Mouse (Mus musculus) stomach, embryonic 14.5 days (tissue): ENCODE measurements at regions not wholly inside any gene's neighbourhood (a gene's known extent, or its start where the extent isn't known, plus 50 kb on each side); places are given as distances from the start of the nearest gene placed in this dataset.

Experiments used
- ATAC-seq: fragments of 200-750 bp; cut with Nextera tagmentation; 2 replicates; pipeline ENCODE4 v1.8.0; 2017; ENCODE audit warnings: low read depth, moderate TSS enrichment; ENCODE audit not compliant: insufficient number of reproducible peaks, insufficient read depth, low FRiP score
- H3K27ac ChIP-seq: fragments of 300-500 bp; sonication (generic); 2 replicates; pipeline ENCODE4 v1.5.1; 2014; ENCODE audit warnings: mild to moderate bottlenecking, low read length, moderate library complexity, mixed read lengths
- H3K27me3 ChIP-seq: fragments of 300-500 bp; sonication (generic); 2 replicates; pipeline ENCODE4 v1.6.1; 2014; ENCODE audit warnings: low read length, control low read depth, mixed read lengths; ENCODE audit not compliant: control insufficient read depth, insufficient read depth
- H3K36me3 ChIP-seq: fragments of 300-500 bp; sonication (generic); 2 replicates; pipeline ENCODE4 v1.6.1; 2014; ENCODE audit warnings: mild to moderate bottlenecking, control low read depth, low read length, moderate library complexity, mixed read lengths; ENCODE audit not compliant: control insufficient read depth, insufficient read depth
- H3K4me1 ChIP-seq: fragments of 300-500 bp; sonication (generic); 2 replicates; pipeline ENCODE4 v1.6.1; 2014; ENCODE audit warnings: low read length, control low read depth, mixed read lengths; ENCODE audit not compliant: control insufficient read depth, insufficient read depth
- H3K4me2 ChIP-seq: fragments of 300-500 bp; sonication (generic); replicated peaks from 2 replicates; pipeline ENCODE4 v1.6.1; 2014; ENCODE audit warnings: low read depth, low read length, control low read depth
- H3K4me3 ChIP-seq: fragments of 300-500 bp; sonication (generic); 2 replicates; pipeline ENCODE4 v1.5.1; 2014; ENCODE audit warnings: low read depth, low read length, control low read depth
- H3K9ac ChIP-seq: fragments of 300-500 bp; sonication (generic); replicated peaks from 2 replicates; pipeline ENCODE4 v1.6.1; 2014; ENCODE audit warnings: low read depth, mild to moderate bottlenecking, control low read depth, low read length, moderate library complexity, mixed read lengths
- H3K9me3 ChIP-seq: fragments of 300-500 bp; sonication (generic); 2 replicates; pipeline ENCODE4 v1.6.1; 2016; ENCODE audit warnings: low read depth, low read length, control low read depth; ENCODE audit not compliant: control insufficient read depth
- WGBS: fragments of 180-500 bp; shearing (Covaris S2); extraction: QIAGEN DNeasy Blood & Tissue Kit; methylation state at CpG from one replicate; pipeline ENCODE4 v1.1.7; 2014; 5-methylcytosine and 5-hydroxymethylcytosine counted together

GRCm38 (mm10) chr9:115524591-115524990 is 214.4 kb upstream of the Stt3b start:
- H3K4me1 ChIP-seq, result 0 out of 2 replicates have a peak, but pooled peaks cover 2% of the 10 kb centered on the region
- no peaks in the 10 kb centered on the region for H3K36me3 ChIP-seq
- H3K9ac ChIP-seq, result no peak overlapping the region
- no peaks in the 10 kb centered on the region for H3K27me3 ChIP-seq
- H3K27ac ChIP-seq, result no peak overlapping the region
- ATAC-seq, result no peak
- H3K4me3 ChIP-seq, result no peak overlapping the region
- H3K9me3 ChIP-seq, result no peaks in the 10 kb centered on the region
- WGBS, result 61% methylated on average over 5 of the region's 5 CpGs
- H3K4me2 ChIP-seq, result no peak overlapping the region

DNA sequence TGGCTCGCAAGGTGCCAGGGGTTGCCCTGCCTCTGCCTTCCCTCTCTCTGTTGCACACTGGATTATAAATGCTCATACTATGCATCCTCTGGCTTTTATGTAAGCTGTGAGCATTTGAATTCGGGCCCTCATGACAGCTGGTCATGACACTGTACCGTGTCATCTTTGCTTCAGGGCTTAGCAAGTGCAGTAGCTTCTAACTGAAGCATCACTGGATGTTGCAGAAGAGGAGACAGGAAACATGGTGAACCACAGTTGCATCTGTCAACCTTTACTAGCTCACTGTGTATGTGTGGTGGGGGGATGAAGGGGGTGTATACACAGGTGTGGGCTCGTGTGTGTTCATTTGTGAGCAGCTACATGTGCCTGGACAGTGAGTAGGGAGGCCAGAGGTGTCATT is 216.1 kb upstream of the Stt3b start:
- H3K4me2 ChIP-seq, result no peak overlapping the region
- ATAC-seq, result no peak
- no peak overlapping the region for H3K4me3 ChIP-seq
- H3K9me3 ChIP-seq, result no peaks in the 10 kb centered on the region
- no peak overlapping the region for H3K27ac ChIP-seq
- no peaks in the 10 kb centered on the region for H3K27me3 ChIP-seq
- WGBS, result 83% methylated on average over 4 of the region's 4 CpGs
- H3K36me3 ChIP-seq, result no peaks in the 10 kb centered on the region
- no peak overlapping the region for H3K9ac ChIP-seq
- 0 out of 2 replicates have a peak, but pooled peaks cover 2% of the 10 kb centered on the region for H3K4me1 ChIP-seq

DNA sequence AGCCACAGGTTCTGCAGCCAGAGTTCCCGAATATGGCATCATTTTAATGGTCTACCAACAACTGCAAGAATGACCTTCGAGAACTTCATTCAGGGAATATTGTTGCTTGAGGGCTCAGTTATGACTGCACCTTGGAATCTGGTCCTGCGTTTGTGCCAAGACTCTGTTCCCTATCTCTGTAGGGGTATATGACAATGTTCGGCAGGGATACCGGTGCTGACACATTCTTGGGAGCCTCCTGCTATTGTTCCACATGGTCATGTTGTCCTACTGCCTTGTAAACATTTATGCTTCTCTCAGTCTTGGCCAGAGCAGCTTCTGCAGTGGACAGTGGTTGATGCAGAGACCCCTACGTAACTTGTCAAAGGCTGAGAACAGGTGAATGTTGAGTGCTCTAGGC is 216.8 kb upstream of the Stt3b start:
- 92% methylated on average over 6 of the region's 6 CpGs for WGBS
- Histone ChIP-seq H3K4me2 (no peak overlapping the region), H3K27me3 (no peaks in the 10 kb centered on the region), H3K4me3 (no peak overlapping the region), H3K4me1 (0 out of 2 replicates have a peak, but pooled peaks cover 2% of the 10 kb centered on the region), H3K9ac (no peak overlapping the region), H3K9me3 (no peaks in the 10 kb centered on the region), H3K27ac (no peak overlapping the region), H3K36me3 (no peaks in the 10 kb centered on the region)
- ATAC-seq, result no peak

GRCm38 (mm10) chr9:115534198-115534597 is 224.0 kb upstream of the Stt3b start:
- Histone ChIP-seq H3K9me3 (no peaks in the 10 kb centered on the region), H3K4me1 (no peaks in the 10 kb centered on the region), H3K36me3 (no peaks in the 10 kb centered on the region), H3K4me3 (no peak overlapping the region), H3K9ac (no peak overlapping the region), H3K27ac (no peak overlapping the region), H3K27me3 (no peaks in the 10 kb centered on the region), H3K4me2 (no peak overlapping the region)
- no peak for ATAC-seq
- 41% methylated on average over 3 of the region's 3 CpGs for WGBS

DNA sequence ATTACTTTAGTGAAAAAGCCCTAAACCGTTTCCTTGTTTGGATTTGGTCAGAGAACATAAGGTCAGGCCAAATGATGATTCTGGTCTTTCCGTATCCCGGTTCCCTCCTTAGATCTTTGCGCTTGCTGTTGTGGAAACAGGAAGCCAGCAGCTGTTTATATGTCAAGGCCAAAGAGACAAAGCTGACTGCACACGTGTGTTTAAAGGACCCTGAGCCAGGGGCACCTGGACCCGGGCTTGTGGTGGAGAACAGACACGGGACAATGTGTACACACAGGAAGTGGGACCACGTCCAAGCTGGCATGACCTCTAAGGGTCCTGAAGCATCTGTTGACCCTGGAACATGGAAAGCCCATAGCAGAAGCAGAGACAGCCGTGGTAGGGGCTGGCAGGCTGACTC is 233.4 kb upstream of the Stt3b start:
- no peak overlapping the region for H3K9ac ChIP-seq
- WGBS, result 53% methylated on average over 9 of the region's 9 CpGs
- no peaks in the 10 kb centered on the region for H3K27me3 ChIP-seq
- H3K36me3 ChIP-seq, result no peaks in the 10 kb centered on the region
- no peak overlapping the region for H3K4me3 ChIP-seq
- H3K9me3 ChIP-seq, result no peaks in the 10 kb centered on the region; the same call in 1 of the 2 replicates
- no peak overlapping the region for H3K27ac ChIP-seq
- no peak for ATAC-seq
- no peak overlapping the region for H3K4me2 ChIP-seq
- H3K4me1 ChIP-seq, result 0 out of 2 replicates have a peak, but pooled peaks cover 5% of the 10 kb centered on the region

DNA sequence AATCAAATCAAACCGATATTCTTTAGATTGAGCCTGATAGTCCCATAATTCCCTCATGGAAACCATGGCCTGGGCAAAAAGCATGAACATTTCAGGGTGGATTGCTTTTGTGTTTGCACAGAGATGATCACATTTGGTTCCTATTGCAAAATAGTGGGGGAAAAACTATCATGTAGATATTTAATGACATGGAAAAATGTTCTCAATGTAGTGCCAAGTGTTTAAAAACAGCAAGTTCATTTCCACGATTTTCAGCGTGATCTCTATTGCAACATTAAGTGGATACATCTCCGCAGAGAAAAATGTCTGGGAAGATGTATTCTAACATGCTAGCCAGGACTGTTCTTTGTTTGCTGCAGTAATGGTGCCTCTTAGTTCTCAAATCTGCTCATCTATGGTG is 235.0 kb upstream of the Stt3b start:
- no peak overlapping the region for H3K4me3 ChIP-seq
- no peak overlapping the region for H3K4me2 ChIP-seq
- no peak overlapping the region for H3K9ac ChIP-seq
- 0 out of 2 replicates have a peak, but pooled peaks cover 7% of the 10 kb centered on the region for H3K4me1 ChIP-seq
- no peaks in the 10 kb centered on the region for H3K36me3 ChIP-seq
- no peak for ATAC-seq
- no peaks in the 10 kb centered on the region for H3K27me3 ChIP-seq
- WGBS, result 82% methylated on average over 4 of the region's 4 CpGs
- no peak overlapping the region for H3K27ac ChIP-seq
- H3K9me3 ChIP-seq, result no peaks in the 10 kb centered on the region

- H3K27ac ChIP-seq, result no peak overlapping the region
- no peaks in the 10 kb centered on the region for H3K9me3 ChIP-seq
- H3K27me3 ChIP-seq, result no peaks in the 10 kb centered on the region
- H3K4me3 ChIP-seq, result no peak overlapping the region
- no peak for ATAC-seq
- no peak overlapping the region for H3K4me2 ChIP-seq
- no peaks in the 10 kb centered on the region for H3K36me3 ChIP-seq
- 0 out of 2 replicates have a peak, but pooled peaks cover 7% of the 10 kb centered on the region for H3K4me1 ChIP-seq
- WGBS, result 72% methylated on average over 2 of the region's 2 CpGs
- no peak overlapping the region for H3K9ac ChIP-seq
Measured at GRCm38 (mm10) chr9:115545792-115546191, 235.6 kb upstream of the Stt3b start.

GRCm38 (mm10) chr9:115547625-115548325 is 237.6 kb upstream of the Stt3b start:
- ATAC-seq, result no peak
- H3K4me3 ChIP-seq, result no peak overlapping the region
- H3K36me3 ChIP-seq, result no peaks in the 10 kb centered on the region
- H3K27me3 ChIP-seq, result no peaks in the 10 kb centered on the region
- 0 out of 2 replicates have a peak, but pooled peaks cover 7% of the 10 kb centered on the region for H3K4me1 ChIP-seq
- no peak overlapping the region for H3K27ac ChIP-seq
- WGBS, result 53% methylated on average over 8 of the region's 8 CpGs
- H3K9me3 ChIP-seq, result no peaks in the 10 kb centered on the region
- H3K4me2 ChIP-seq, result no peak overlapping the region
- no peak overlapping the region for H3K9ac ChIP-seq
